Mouse (Mus musculus): ENCODE results near the gene Gm10135. TPM values are rescaled to one million over a fixed set of nuclear protein-coding genes. Genes with fewer than 3 reads are reported as not detected.

Gm10135 gene
- total RNA-seq (2023) = not detected in 4 replicates

GRCm38 (mm10) chr5:72974602-72975001, at the start of gene Gm10135:
Gm10135 (minus strand) TSS chr5:72974702.

GRCm38 (mm10) chr5:73006784-73007581, 32.5 kb upstream of the Gm10135 start, which contains the start of gene Slc10a4:
Slc10a4 (plus strand) TSS chr5:73006883.

Other genes starting within 250 kb of the Gm10135 start
- gene Txk, start 221.9 kb downstream of the Gm10135 start, total RNA-seq (2023) = 3.3 to 5.1 TPM (median 4.5 TPM) in 4 replicates
- gene Tec, start 106.2 kb downstream of the Gm10135 start, total RNA-seq (2023) = 114 to 129 TPM (median 123 TPM) in 4 replicates
- 58.8 to 73.2 TPM (median 68.2 TPM) in 4 replicates for gene Slain2, start 60.4 kb downstream of the Gm10135 start, total RNA-seq (2023)
- gene Slc10a4, start 32.2 kb upstream of the Gm10135 start, total RNA-seq (2023) = not detected in 4 replicates